Mouse (Mus musculus): ENCODE data around the gene Ube3b.

The Ube3b gene

GRCm38 (mm10) chr5:114423961-114424360, 43.6 kb downstream of the Ube3b start:
- DNase-seq (ENCODE audit: low spot score in 2 of 2), result no peak

GRCm38 (mm10) chr5:114426732-114427131, 46.3 kb downstream of the Ube3b start:
- DNase-seq (ENCODE audit: low spot score in 2 of 2), result no peak

GRCm38 (mm10) chr5:114428621-114429020, 48.2 kb downstream of the Ube3b start:
- DNase-seq (ENCODE audit: low spot score in 2 of 2), result no peak

DNA sequence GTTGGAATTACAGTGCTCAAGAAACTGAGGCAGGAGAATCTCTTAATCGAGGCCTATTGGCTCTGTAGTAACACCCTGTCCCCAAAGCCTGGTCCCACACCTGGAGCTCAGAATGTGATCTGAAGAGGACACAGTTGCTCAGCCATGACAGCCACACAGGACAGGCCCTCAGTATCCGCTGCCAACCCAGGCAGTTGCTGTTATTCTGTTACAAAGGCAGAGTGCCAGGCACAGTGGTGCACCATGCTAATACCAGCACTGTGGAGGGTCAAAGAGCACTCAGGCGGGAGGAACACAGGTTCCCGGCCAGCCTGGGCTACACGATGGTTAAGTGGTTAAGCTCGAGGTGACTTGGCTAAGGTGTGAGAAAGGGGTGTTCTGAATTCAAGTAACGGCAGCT, 49.4 kb downstream of the Ube3b start:
- DNase-seq (ENCODE audit: low spot score in 2 of 2), result no peak

DNA sequence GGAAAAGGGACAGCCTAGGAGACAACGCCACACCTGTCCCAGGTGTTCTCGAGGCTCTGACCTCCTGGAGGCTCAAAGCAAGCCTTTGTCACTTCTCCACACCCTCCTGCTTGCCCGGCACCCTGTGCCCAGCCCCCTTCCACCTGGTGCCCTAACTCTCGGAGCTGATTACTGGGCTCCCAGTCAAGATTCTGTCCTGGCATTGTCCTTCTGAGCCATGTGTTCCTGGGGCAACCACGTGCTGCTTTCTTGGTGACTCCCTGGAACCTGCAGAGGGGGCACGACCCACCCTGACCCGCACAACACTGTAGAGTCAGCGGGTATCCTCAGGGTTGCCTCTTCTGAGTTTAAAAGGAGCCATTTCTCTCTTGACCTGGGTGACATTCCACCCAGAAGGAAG, 54.0 kb downstream of the Ube3b start:
- DNase-seq (ENCODE audit: low spot score in 2 of 2), result no peak

- DNase-seq (ENCODE audit: low spot score in 2 of 2), result no peak
Observed at GRCm38 (mm10) chr5:114435588-114435987, 55.2 kb downstream of the Ube3b start.

DNA sequence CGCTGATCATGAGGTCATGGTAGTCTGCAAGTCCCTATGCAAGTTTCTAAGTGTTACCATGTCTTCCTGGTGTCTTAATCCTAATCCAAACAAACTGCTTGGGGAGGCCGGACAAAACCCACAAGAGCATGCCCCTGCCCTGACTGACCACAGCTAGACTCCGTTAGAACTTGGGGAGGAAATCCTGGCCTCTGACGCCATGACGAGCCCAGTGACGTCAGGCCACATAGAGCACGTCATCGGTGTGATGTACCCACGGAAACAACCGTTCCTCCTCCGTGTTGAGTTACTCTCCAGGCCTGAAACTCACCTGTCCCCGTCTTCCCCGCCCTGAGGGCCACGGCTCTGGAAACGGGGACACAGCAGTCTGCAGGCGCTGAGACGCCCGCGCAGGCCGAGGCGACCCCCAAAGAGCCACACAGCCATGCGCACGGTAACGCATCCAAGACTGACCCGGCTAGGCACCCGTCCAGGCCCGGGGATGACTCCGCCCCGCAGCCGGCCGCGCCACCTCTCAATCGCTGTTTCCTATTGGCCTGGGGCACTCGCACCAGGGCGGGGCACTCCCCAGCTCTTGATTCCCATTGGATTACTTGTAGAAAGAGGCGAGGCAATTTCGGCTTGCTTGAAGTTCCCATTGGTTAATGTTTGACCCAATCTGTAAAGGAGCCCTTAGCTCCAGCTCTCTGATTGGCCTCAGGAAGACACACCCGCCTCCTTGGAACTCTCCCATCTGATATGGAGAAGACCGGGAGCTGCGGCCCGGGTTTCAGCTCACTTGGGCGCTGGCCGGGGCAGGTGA, 63.4 kb downstream of the Ube3b start, which contains the start of the genes Mmab and Mvk:
Gene Mmab, minus strand, starts transcription at position 495 of the 802 bp plus-strand sequence.
Gene Mvk, plus strand, starts transcription at position 704 of the 802 bp plus-strand sequence.
- peak; percentile 95 to 96 for DNase-seq (ENCODE audit: low spot score in 2 of 2)

- no peak for DNase-seq (ENCODE audit: low spot score in 2 of 2)
Observed at GRCm38 (mm10) chr5:114444368-114444692, 63.9 kb downstream of the Ube3b start.

GRCm38 (mm10) chr5:114449011-114449410, 68.6 kb downstream of the Ube3b start:
- DNase-seq (ENCODE audit: low spot score in 2 of 2), result no peak

DNA sequence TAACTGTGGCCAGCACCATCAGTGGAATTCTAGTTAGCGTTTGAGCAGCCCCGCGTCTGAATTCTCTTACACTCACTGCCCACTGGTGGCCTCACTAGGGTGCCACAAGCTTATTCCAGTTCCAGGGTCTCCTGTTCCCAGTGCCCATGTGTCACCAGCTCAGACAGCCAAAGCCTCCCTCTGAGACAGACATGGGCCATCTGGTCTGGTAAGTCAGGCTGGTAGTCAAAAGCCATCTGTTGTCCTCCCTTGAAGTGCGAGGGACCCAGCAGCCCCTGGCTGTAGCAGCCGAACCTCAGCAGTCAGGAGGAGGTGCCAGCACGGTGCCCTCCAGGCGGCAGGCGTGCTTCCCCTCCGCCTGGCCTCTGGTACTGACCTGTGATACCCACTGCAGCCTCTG, 75.9 kb downstream of the Ube3b start:
- DNase-seq (ENCODE audit: low spot score in 2 of 2), result no peak

- no peak for DNase-seq (ENCODE audit: low spot score in 2 of 2)
Observed at GRCm38 (mm10) chr5:114456995-114457605, 76.7 kb downstream of the Ube3b start.

GRCm38 (mm10) chr5:114461238-114461637, 80.8 kb downstream of the Ube3b start:
- DNase-seq (ENCODE audit: low spot score in 2 of 2), result peak; percentile 71 to 89

- no peak for DNase-seq (ENCODE audit: low spot score in 2 of 2)
Observed at GRCm38 (mm10) chr5:114462067-114463040, 81.9 kb downstream of the Ube3b start.

DNA sequence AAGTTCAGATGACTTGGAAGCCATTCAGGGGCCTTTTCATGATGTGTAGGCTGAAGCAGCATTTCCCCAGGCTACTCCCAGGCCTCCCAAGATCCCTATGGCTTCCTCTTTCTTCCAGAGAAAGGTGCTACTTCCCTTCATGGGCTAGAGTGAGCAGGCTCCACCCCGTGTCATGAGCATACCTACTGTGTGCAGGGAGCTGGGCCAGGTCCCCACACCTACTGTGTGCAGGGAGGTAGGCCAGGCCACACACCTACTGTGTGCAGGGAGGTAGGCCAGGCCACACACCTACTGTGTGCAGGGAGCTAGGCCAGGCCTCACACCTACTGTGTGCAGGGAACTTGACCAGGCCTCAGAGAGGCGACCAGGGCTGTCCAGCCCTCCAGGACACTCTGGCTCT, 84.2 kb downstream of the Ube3b start:
- no peak for DNase-seq (ENCODE audit: low spot score in 2 of 2)

DNA sequence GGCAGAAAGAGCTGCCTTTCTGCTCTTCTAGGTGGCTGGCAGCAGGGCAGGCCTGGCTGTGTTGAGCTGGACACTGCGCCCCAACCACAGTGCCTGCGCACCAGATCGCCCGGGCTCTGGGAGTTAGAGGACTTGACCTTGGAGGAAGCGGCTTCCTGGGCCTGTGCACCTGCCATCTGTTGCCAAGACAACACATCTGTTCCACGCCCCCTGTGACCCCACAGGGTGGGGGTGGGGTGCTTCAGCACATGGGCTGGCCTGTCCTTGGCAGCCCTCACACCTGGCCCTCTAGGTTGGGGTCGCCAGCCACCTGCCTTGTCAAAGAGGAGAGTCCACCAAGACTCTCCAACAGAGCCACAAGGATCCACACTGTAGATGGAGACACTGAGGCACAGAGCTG, 85.2 kb downstream of the Ube3b start:
- DNase-seq (ENCODE audit: low spot score in 2 of 2), result peak in 1 of 2 experiments; percentile 29

GRCm38 (mm10) chr5:114467019-114467418, 86.6 kb downstream of the Ube3b start:
- no peak for DNase-seq (ENCODE audit: low spot score in 2 of 2)

DNA sequence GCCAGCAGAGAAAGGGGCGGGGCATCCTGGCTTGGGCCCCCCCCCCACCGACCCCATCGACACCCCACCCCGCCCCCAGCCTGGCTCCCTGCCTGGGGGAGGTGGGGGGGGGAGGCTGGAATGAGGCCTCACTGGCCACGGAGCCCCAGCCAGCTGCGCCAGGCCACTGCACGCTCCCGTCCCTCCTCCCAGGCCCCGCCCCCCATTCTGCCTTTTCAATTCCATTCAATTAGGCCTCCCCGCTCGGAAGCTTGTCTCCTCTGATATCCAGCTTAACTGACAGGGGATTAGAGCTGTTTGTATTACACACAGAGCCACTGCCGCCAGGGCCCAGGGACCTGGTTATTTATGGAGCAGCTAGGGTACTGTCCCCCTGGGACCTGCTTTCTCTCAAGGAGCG, 87.0 kb downstream of the Ube3b start:
- no peak for DNase-seq (ENCODE audit: low spot score in 2 of 2)

- DNase-seq (ENCODE audit: low spot score in 2 of 2), result no peak
Observed at GRCm38 (mm10) chr5:114468007-114468406, 87.6 kb downstream of the Ube3b start.

DNA sequence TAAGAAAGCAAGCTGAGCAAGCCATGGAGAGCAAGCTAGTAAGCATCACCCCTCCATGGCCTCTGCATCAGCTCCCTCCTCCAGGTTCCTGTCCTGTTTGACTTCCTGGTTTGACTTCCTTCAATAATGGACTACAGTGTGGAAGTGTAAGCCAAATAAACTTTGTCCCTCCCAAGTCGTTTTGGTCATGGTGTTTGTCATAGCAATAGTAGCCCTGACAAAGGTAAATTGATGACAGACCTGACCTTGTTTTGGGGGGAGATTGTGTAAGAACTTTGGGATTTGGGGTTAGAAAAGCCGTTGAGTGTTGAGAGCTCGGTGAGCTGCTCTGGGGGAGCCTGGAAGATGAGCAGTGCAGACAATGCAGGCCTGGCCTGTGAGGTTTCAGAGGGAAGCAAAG, 90.0 kb downstream of the Ube3b start:
- no peak for DNase-seq (ENCODE audit: low spot score in 2 of 2)
